Mouse (Mus musculus) forebrain, embryonic 12.5 days (tissue): ENCODE measurements at regions not wholly inside any gene's neighbourhood (a gene's known extent, or its start where the extent isn't known, plus 50 kb on each side); places are given as distances from the start of the nearest gene placed in this dataset.

Experiments
- ATAC-seq: fragments of 200-750 bp; cut with Nextera tagmentation; 2 replicates; pipeline ENCODE4 v1.8.0; 2017; ENCODE audit warnings: moderate TSS enrichment; ENCODE audit not compliant: low FRiP score
- H3K27ac ChIP-seq: fragments of 300-500 bp; sonication (generic); 2 replicates; pipeline ENCODE4 v1.5.1; 2016; ENCODE audit warnings: mild to moderate bottlenecking
- H3K27me3 ChIP-seq: fragments of 300-500 bp; sonication (generic); 2 replicates; pipeline ENCODE4 v1.6.1; 2016; ENCODE audit warnings: mild to moderate bottlenecking
- H3K36me3 ChIP-seq: fragments of 300-500 bp; sonication (generic); replicated peaks from 2 replicates; pipeline ENCODE4 v1.6.1; 2016; ENCODE audit warnings: mild to moderate bottlenecking
- H3K4me1 ChIP-seq: fragments of 300-500 bp; sonication (generic); 2 replicates; pipeline ENCODE4 v1.6.1; 2016
- H3K4me2 ChIP-seq: fragments of 300-500 bp; sonication (generic); 2 replicates; pipeline ENCODE4 v1.6.1; 2016; ENCODE audit warnings: mild to moderate bottlenecking, moderate library complexity
- H3K4me3 ChIP-seq: fragments of 300-500 bp; sonication (generic); replicated peaks from 2 replicates; pipeline ENCODE4 v1.5.1; 2016; ENCODE audit warnings: mild to moderate bottlenecking
- H3K9ac ChIP-seq: fragments of 300-500 bp; sonication (generic); 2 replicates; pipeline ENCODE4 v1.6.1; 2016; ENCODE audit warnings: mild to moderate bottlenecking
- H3K9me3 ChIP-seq: fragments of 300-500 bp; sonication (generic); 2 replicates; pipeline ENCODE4 v1.6.1; 2016
- WGBS: fragments of 180-500 bp; shearing (Covaris S2); methylation state at CpG from one replicate; pipeline ENCODE4 v1.1.7; 2016; 5-methylcytosine and 5-hydroxymethylcytosine counted together

DNA sequence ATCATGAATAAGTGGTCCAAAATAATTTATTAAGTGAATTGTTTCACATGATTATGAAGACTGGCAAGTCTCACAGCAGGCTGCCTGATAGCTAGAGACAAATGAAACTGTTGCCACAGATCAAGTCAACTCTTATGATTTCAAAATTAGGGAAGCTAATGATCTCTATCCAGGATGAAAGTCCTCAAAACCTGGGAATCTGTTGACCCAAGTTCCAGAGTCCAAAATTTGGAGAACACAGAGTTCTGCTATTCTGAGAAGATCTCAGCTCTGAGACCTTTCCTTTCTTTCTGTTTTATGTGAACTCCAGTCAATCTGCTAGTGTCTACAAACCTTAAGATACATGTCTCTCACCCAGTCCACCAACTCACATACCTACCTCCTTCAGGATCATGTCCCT is 248.9 kb upstream of the Fshr start:
- H3K36me3 ChIP-seq, result no peaks in the 10 kb centered on the region
- H3K27ac ChIP-seq, result no peak overlapping the region
- ATAC-seq, result no peak
- H3K9ac ChIP-seq, result no peak overlapping the region
- H3K4me1 ChIP-seq, result no peaks in the 10 kb centered on the region
- no peaks in the 10 kb centered on the region for H3K9me3 ChIP-seq
- H3K4me3 ChIP-seq, result no peak overlapping the region
- H3K27me3 ChIP-seq, result no peaks in the 10 kb centered on the region
- H3K4me2 ChIP-seq, result no peak overlapping the region

DNA sequence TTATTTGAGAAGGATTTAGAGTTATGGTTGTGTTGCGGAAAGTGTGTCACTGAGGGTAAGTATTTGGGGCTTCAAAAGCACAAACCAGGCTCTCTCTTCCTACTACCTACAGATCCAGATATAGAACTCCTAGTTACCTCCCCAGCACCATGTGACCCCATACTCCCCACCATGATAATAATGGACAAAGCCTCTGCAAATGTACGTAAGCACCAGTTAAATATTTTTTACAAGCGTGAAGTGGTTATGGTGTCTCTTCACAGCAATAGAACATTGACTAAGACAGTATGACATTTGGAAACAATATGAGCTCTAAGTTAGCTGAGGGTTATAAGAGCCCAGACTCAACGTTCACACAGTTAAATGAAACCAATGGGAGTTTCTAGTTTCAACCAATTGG is 233.8 kb upstream of the Fshr start:
- WGBS, result 89% methylated on average over 4 of the region's 4 CpGs
- Histone ChIP-seq H3K4me1 (no peaks in the 10 kb centered on the region), H3K27ac (no peak overlapping the region), H3K27me3 (no peaks in the 10 kb centered on the region), H3K4me2 (no peak overlapping the region), H3K9me3 (no peaks in the 10 kb centered on the region), H3K36me3 (no peaks in the 10 kb centered on the region), H3K4me3 (no peak overlapping the region), H3K9ac (no peak overlapping the region)
- no peak for ATAC-seq

DNA sequence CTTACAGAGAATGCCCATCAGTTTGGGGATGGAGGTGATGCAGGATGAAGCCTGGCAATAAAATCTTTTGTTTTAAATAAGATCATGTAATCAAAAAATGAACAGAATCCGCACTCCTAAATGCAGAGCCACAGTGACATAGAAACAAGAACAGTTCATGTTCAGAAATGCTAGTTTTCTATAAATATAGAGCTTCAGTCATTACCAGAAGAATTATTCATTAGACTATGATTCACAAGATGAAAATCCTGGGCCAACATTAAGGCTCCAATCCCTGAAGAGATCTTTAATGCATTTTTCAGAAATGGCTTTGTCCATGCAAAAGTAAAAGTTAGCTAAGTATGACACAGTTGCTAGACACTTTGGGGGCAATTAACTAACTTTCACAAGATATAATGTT is 209.6 kb upstream of the Fshr start:
- 95% methylated on average over 1 of the region's 1 CpGs for WGBS

DNA sequence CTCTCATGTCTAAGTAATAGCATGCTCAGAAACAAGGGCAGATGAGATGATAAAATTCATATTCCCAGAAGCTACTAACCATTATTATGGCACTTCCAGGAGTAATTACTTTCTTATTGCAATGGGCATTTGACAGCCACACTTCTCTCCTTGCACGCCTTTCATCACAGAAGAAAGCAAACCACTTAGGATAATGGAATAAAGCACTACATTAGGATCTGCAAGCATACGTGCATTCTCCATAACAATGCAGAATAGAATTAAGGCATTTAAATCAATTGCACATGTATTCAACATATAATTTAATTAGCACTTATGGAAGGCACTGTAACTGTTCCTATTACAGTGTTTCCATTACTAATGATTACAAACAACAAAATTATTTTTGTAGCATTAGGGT is 205.1 kb upstream of the Fshr start:
- 77% methylated on average over 2 of the region's 2 CpGs for WGBS
- no peaks in the 10 kb centered on the region for H3K27me3 ChIP-seq
- ATAC-seq, result no peak
- H3K36me3 ChIP-seq, result no peaks in the 10 kb centered on the region
- H3K27ac ChIP-seq, result no peak overlapping the region
- no peaks in the 10 kb centered on the region for H3K9me3 ChIP-seq
- H3K4me3 ChIP-seq, result no peak overlapping the region
- no peak overlapping the region for H3K9ac ChIP-seq
- no peaks in the 10 kb centered on the region for H3K4me1 ChIP-seq
- no peak overlapping the region for H3K4me2 ChIP-seq

More for the DNA sequence above, 209.6 kb upstream of the Fshr start:
- Histone ChIP-seq H3K4me3 (no peak overlapping the region), H3K4me2 (no peak overlapping the region), H3K9ac (no peak overlapping the region), H3K36me3 (no peaks in the 10 kb centered on the region), H3K9me3 (no peaks in the 10 kb centered on the region), H3K27ac (no peak overlapping the region), H3K27me3 (no peaks in the 10 kb centered on the region), H3K4me1 (no peaks in the 10 kb centered on the region)
- no peak for ATAC-seq

DNA sequence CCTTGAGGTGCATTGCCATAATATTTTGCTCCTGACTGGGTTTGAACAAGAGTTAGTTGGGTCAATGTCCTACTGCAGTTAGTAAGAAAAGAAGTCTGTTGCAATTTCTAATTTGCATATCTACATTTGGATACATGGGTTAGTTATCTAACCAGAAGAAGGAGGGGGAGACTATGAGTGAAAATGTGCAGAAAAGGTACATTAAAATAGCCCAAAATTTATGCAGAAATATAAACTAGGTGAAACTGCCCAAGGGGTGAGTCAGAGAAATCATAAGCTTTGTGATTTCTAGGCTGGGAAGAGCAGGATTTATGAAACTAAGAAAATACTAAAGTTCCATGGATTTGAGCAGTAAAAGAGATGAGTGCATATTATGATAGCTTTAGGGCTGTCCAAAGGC is 156.8 kb upstream of the Fshr start:
- Histone ChIP-seq H3K9ac (no peak overlapping the region), H3K36me3 (no peaks in the 10 kb centered on the region), H3K27me3 (no peaks in the 10 kb centered on the region), H3K4me3 (no peak overlapping the region), H3K27ac (no peak overlapping the region), H3K9me3 (no peaks in the 10 kb centered on the region), H3K4me1 (no peaks in the 10 kb centered on the region), H3K4me2 (no peak overlapping the region)
- ATAC-seq, result no peak

DNA sequence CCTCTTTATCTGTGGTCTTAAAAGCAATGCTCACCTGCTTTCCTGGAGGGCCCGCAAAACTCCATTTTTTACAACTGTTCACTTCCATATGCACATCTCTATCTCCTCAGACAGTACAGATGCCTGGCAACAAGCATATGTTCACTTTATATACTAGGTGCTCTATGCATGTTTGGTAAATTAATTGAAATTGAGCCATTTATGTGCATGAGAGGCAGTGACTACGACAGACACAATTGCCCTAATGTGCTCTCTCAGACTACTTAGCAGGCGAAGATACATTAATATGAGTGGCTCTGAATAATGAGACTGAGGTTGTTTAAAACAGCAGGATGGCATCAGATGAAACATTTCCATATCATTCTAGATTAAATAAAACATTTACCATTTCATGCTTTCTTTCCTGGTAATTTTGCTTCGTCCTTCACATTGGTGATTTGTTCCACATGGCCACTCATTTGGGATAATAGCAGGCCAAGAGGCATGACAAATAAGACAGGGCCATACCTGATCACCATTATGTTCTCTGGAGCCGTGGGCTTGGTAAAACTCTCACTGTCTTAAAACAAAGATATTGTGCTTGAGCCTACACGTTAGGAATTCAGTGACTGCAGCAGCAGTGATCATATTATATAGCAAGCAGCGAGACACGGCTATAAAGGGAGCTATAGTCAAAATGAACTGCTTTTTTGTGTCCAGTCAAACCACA is 140.2 kb upstream of the Fshr start:
- Histone ChIP-seq H3K36me3 (no peaks in the 10 kb centered on the region), H3K9me3 (no peaks in the 10 kb centered on the region), H3K27ac (no peak overlapping the region), H3K4me1 (no peaks in the 10 kb centered on the region), H3K9ac (no peak overlapping the region), H3K27me3 (no peaks in the 10 kb centered on the region), H3K4me2 (no peak overlapping the region), H3K4me3 (no peak overlapping the region)
- ATAC-seq, result 0 out of 2 replicates have a peak, but pooled peaks have one; percentile 30
- WGBS, result 73% methylated on average over 8 of the region's 8 CpGs

DNA sequence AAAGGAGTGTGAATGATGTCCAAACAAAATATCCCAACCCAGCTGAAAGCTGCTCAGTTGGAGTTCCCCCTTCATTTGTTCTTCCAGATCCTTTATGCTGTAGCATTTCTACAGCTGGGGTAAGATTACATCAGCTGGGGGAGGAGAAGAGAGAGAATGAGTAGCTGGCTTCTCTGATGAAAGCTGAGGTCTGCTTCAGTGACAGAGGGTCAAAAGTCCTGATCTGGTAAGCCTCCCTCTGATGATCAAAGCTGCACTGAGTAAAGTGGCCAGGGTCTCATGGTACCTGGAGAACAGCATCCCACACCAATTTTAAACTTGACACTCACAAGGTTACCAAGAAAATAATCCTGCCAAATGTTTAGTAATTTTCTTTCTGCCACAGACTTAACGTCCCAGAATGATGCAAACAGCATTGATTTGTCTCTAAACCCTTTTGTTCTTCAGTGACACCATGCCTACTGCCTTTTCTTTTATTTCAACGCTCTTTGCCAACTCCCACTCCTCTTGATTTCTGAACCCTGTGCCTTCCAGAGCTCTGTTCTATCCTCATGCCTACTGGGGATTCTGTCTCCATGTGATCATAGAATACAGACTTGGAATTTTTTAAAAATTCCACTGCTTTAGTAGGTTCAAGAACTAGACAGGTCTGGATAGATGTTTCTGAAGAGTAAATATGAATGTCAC is 119.3 kb upstream of the Fshr start:
- WGBS, result 47% methylated on average over 2 of the region's 2 CpGs
- H3K4me3 ChIP-seq, result no peak overlapping the region
- H3K36me3 ChIP-seq, result no peaks in the 10 kb centered on the region
- no peak overlapping the region for H3K27ac ChIP-seq
- no peak for ATAC-seq
- no peaks in the 10 kb centered on the region for H3K9me3 ChIP-seq
- no peak overlapping the region for H3K9ac ChIP-seq
- no peaks in the 10 kb centered on the region for H3K27me3 ChIP-seq
- H3K4me2 ChIP-seq, result no peak overlapping the region
- no peaks in the 10 kb centered on the region for H3K4me1 ChIP-seq

DNA sequence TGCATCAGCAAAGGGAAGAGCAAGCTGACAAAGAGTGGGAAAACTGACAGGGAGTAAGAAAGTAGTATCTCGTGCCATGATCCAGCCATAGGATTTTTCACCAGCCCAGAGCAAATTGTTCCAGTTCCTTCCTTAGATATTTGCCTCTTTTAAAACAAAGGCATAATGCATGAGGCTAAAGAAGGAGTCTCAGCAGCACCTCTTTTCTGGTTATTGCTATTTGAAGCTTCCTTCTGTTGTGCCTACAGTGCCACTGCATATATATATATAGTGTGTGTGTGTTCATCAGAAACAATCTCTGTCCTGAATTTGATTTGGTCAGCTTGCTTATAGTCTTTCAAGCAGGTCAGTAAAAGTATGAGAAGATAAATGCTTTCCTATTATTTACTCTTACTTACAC is 117.9 kb upstream of the Fshr start:
- H3K9ac ChIP-seq, result no peak overlapping the region
- no peak overlapping the region for H3K4me3 ChIP-seq
- no peak overlapping the region for H3K27ac ChIP-seq
- no peak for ATAC-seq
- no peaks in the 10 kb centered on the region for H3K9me3 ChIP-seq
- no peaks in the 10 kb centered on the region for H3K36me3 ChIP-seq
- H3K27me3 ChIP-seq, result no peaks in the 10 kb centered on the region
- H3K4me2 ChIP-seq, result no peak overlapping the region
- WGBS, result 95% methylated on average over 1 of the region's 1 CpGs
- H3K4me1 ChIP-seq, result no peaks in the 10 kb centered on the region

DNA sequence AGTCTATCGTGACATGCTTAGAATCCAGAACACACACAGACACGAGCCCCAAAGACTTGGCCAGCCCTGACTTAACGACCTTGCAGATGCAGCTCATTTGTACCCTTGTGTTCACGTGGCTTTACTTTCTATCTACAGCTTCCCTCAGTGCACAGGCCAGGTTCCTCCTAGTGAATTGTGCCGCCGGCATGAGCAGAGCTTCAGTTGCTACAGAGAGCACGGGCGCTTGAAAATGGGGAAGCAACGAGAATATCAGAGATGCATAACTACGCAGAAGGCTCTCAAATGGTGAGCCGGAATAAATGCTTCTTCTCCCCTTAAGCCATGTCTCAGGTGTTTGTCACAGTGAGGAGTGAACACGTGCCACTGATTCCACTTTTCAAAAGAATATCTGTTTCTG is 110.7 kb upstream of the Fshr start:
- no peaks in the 10 kb centered on the region for H3K36me3 ChIP-seq
- 89% methylated on average over 12 of the region's 12 CpGs for WGBS
- H3K4me3 ChIP-seq, result no peak overlapping the region
- H3K4me2 ChIP-seq, result no peak overlapping the region
- H3K27ac ChIP-seq, result no peak overlapping the region
- no peaks in the 10 kb centered on the region for H3K4me1 ChIP-seq
- no peak overlapping the region for H3K9ac ChIP-seq
- H3K27me3 ChIP-seq, result no peaks in the 10 kb centered on the region
- no peak for ATAC-seq
- H3K9me3 ChIP-seq, result no peaks in the 10 kb centered on the region

DNA sequence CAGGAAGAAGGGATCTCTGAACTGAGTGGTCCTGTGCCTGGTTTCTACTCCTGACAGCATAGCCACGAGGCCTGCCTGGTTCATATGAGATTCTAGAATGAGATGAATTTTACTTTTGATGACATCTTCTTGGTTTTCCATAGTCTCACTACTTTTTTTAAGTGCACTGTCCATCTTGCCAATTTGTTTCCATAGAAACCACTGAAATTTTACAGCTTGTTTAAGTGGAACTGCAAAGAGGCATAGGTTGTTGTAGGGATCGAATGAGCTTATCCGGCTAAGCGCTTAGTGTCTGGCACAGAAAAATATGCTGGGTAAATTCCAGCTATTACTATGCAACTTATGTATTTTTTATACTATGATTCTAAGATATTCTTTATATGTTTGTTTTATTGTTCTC is 100.8 kb upstream of the Fshr start:
- WGBS, result 89% methylated on average over 4 of the region's 4 CpGs
- no peak for ATAC-seq
- no peaks in the 10 kb centered on the region for H3K9me3 ChIP-seq
- H3K9ac ChIP-seq, result no peak overlapping the region
- H3K4me2 ChIP-seq, result no peak overlapping the region
- H3K36me3 ChIP-seq, result no peaks in the 10 kb centered on the region
- H3K27me3 ChIP-seq, result no peaks in the 10 kb centered on the region
- no peak overlapping the region for H3K4me3 ChIP-seq
- no peak overlapping the region for H3K27ac ChIP-seq
- H3K4me1 ChIP-seq, result peaks cover 4% of the 10 kb centered on the region

DNA sequence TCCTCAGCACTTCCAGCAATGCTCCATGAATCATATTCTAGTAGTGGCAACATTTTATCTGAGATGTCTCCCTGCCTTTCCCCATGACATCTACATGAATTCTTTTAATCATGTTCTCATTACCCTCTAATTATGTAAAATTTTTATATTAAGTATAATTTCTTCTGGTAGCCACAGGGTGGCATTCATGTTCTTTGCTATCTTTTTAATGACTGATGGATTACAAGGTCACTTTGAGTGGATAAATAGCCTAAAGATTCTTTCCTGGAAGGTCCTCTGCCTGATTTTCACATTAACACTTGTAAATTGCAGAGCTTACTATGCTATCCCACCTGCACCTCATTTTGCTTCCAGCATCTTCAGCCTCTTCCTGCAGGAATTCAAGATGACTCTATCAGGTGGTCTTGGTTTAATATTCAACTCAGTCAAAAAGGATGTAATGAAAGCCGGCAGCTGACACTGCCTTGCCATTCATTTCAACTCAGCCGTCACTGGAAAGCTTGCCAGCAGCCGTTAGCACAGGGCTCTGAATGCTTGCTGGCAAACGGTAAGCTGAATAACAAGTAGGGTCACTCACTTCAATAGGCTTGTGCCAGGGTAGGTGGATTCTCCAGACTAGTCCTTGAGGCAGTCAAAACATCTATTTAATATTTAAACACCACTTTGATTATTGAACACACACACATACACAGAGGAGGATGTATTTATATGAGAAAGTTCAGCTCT is 97.0 kb upstream of the Fshr start:
- Histone ChIP-seq H3K27ac (no peak overlapping the region), H3K36me3 (no peaks in the 10 kb centered on the region), H3K9ac (no peak overlapping the region), H3K9me3 (no peaks in the 10 kb centered on the region), H3K4me3 (no peak overlapping the region), H3K27me3 (no peaks in the 10 kb centered on the region), H3K4me2 (no peak overlapping the region), H3K4me1 (peaks cover 4% of the 10 kb centered on the region)
- peak; percentile 44; the same call in 1 of the 2 replicates for ATAC-seq
- WGBS, result 8% methylated on average over 4 of the region's 4 CpGs

DNA sequence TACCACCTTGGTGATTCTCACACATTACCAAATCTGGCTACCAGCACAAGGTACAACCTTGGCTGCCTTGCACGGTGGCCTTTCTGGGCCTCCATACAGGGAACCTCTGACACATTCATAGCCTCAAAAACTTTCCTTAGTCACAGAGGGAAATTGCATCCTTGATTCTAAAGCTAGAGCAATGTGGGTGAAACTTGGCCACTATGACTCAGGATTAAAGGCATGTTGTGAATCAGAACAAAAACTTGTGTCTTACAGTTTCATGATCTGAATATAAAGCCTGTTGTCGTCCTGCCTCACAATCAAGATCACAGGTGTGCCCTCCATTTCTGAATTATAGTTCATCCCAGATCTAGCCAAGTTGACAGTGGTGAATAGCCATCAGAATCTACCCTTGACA is 80.8 kb upstream of the Fshr start:
- no peaks in the 10 kb centered on the region for H3K27me3 ChIP-seq
- H3K36me3 ChIP-seq, result no peaks in the 10 kb centered on the region
- H3K9me3 ChIP-seq, result peaks cover 20% of the 10 kb centered on the region
- no peak for ATAC-seq
- H3K4me3 ChIP-seq, result no peak overlapping the region
- 90% methylated on average over 2 of the region's 2 CpGs for WGBS
- H3K4me1 ChIP-seq, result no peaks in the 10 kb centered on the region
- no peak overlapping the region for H3K9ac ChIP-seq
- H3K27ac ChIP-seq, result no peak overlapping the region
- H3K4me2 ChIP-seq, result no peak overlapping the region

DNA sequence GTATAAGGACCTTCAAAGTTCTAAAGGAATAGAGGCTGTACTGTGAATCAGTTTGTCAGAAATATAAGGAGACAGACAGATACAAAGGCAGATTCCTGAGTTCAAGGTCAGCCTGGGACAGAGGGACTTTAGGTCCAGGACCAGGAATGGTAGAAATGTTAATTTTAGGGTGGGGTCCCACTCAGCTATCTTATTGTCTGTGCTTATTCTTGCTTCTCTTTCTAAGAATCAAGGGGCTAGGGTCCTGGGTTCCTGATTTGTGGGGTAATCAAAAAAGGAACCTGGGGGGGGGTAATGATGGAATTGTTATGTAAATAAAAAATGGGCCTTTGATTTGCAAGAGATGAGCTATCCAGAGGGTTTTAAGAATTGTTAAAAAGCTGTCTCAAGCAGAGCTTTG is 71.7 kb upstream of the Fshr start:
- Histone ChIP-seq H3K9ac (no peak overlapping the region), H3K36me3 (no peaks in the 10 kb centered on the region), H3K4me3 (no peak overlapping the region), H3K9me3 (no peaks in the 10 kb centered on the region), H3K4me1 (no peaks in the 10 kb centered on the region), H3K27me3 (no peaks in the 10 kb centered on the region), H3K27ac (no peak overlapping the region), H3K4me2 (no peak overlapping the region)
- ATAC-seq, result no peak
